Mouse (Mus musculus) bone marrow, adult 2 months (tissue): ENCODE data around the gene Cdk15.

Experiments used
- CTCF ChIP-seq: fragments of 200-500 bp; IDR thresholded peaks from 2 replicates; pipeline ENCODE4 v1.5.1; 2011; ENCODE audit warnings: low read length, control low read depth; ENCODE audit not compliant: control insufficient read depth, insufficient read depth
- POLR2A ChIP-seq: fragments of 200-500 bp; IDR thresholded peaks from 2 replicates; pipeline ENCODE4 v1.6.1; 2011; ENCODE audit warnings: low read depth, mild to moderate bottlenecking, control low read depth, low read length, borderline replicate concordance; ENCODE audit not compliant: control insufficient read depth

DNA sequence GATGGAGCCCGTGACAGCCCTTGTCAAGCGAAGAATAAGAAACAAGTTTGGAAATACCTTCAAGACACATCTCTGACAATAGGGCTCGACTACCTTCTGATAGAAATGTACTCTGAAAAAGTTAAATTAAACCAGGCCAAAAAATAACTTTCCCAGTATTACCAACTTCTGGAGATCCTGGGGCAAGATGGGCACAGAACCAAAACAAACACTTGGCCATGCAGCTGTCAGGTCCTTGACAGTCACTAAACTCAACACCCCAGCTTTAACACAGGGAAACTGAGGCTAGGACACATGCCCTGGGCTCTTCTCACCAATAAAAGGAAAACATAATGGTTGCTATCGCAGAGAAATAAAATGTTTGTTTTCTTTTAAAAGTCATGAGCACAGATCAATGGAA is 105.3 kb downstream of the Cdk15 start:
- no peak for TF ChIP-seq CTCF
- no peak for TF ChIP-seq POLR2A
